8 mouse cellular contexts compared by ENCODE assay signal in genomic region chr11:75051712-75052550, GRCm38 (mm10).
DNase-seq lines count a peak whose midpoint lies in the region; ATAC-seq lines count a peak whose summit lies in the region.

No protein-coding gene starts in this region.

- peak overlapping the region; percentile 35 for H3K4me2 ChIP-seq in limb, embryonic 13.5 days (replicated peaks)
- H3K4me2 ChIP-seq in neural tube, embryonic 12.5 days (replicated peaks), result peak overlapping the region; percentile 31; the same call in 1 of the 2 replicates

- H3K4me3 ChIP-seq in embryonic facial prominence, embryonic 10.5 days, result peak overlapping the region; percentile 30; the same call in 1 of the 2 replicates
- H3K4me3 ChIP-seq in limb, embryonic 13.5 days, result no peak overlapping the region
- H3K4me3 ChIP-seq in neural tube, embryonic 12.5 days, result no peak overlapping the region

- H3K9ac ChIP-seq in limb, embryonic 13.5 days, result 0 out of 2 replicates have a peak overlapping the region, but pooled peaks have one; percentile 4
- H3K9ac ChIP-seq in neural tube, embryonic 12.5 days, result no peak overlapping the region

- DNase-seq in adrenal gland, postnatal 10 days, result peak; percentile 66
- DNase-seq in embryonic facial prominence, embryonic 10.5 days (ENCODE audit: low spot score), result peak; percentile 62
- peak; percentile 33 to 53 for DNase-seq in heart, postnatal 36 days
- no peak for DNase-seq in cerebellum, adult 18-20 months
- DNase-seq in thymus, postnatal 10 days (ENCODE audit: low spot score in 2 of 2), result no peak
- no peak for DNase-seq in layer of hippocampus, postnatal 10 days (ENCODE audit: low spot score in 2 of 2)

- H3K4me1 ChIP-seq in embryonic facial prominence, embryonic 10.5 days, result peaks cover 73% of the 10 kb centered on the region
- H3K4me1 ChIP-seq in limb, embryonic 13.5 days, result peaks cover 80% of the 10 kb centered on the region
- peaks cover 12% of the 10 kb centered on the region for H3K4me1 ChIP-seq in neural tube, embryonic 12.5 days

- peak overlapping the region; percentile 77 for H3K27ac ChIP-seq in embryonic facial prominence, embryonic 10.5 days (replicated peaks)
- peak overlapping the region; percentile 91 for H3K27ac ChIP-seq in limb, embryonic 13.5 days
- peak overlapping the region; percentile 63 for H3K27ac ChIP-seq in neural tube, embryonic 12.5 days

- H3K9me3 ChIP-seq in embryonic facial prominence, embryonic 10.5 days, result no peaks in the 10 kb centered on the region
- no peaks in the 10 kb centered on the region for H3K9me3 ChIP-seq in limb, embryonic 13.5 days
- no peaks in the 10 kb centered on the region for H3K9me3 ChIP-seq in neural tube, embryonic 12.5 days

- no peak for ATAC-seq in limb, embryonic 13.5 days (ENCODE audit: low FRiP score, low read depth)
- no peak for ATAC-seq in neural tube, embryonic 12.5 days (ENCODE audit: low FRiP score, low read depth)

- H3K36me3 ChIP-seq in embryonic facial prominence, embryonic 10.5 days (replicated peaks), result peaks cover 61% of the 10 kb centered on the region
- peaks cover 9% of the 10 kb centered on the region for H3K36me3 ChIP-seq in limb, embryonic 13.5 days
- H3K36me3 ChIP-seq in neural tube, embryonic 12.5 days, result peaks cover 13% of the 10 kb centered on the region

- intact Hi-C loops in heart, postnatal 36 days (cut with DNase I), result loop anchor here (5.0 kb wide), 1 partner anchor 60 kb away; no protein-coding TSS in a partner anchor

- 49% methylated on average over 13 of the region's 13 CpGs for WGBS in embryonic facial prominence, embryonic 10.5 days
- 21% methylated on average over 13 of the region's 13 CpGs for WGBS in limb, embryonic 13.5 days
- 45% methylated on average over 13 of the region's 13 CpGs for WGBS in neural tube, embryonic 12.5 days

- no peaks in the 10 kb centered on the region for H3K27me3 ChIP-seq in embryonic facial prominence, embryonic 10.5 days (replicated peaks; ENCODE audit: low read depth, poor library complexity, severe bottlenecking)
- no peaks in the 10 kb centered on the region for H3K27me3 ChIP-seq in limb, embryonic 13.5 days
- H3K27me3 ChIP-seq in neural tube, embryonic 12.5 days (replicated peaks), result no peaks in the 10 kb centered on the region

Comparison
In these comparisons a context has a peak if more than half of its experiments do, and no peak if none do; other contexts are left out.
1. DNase-seq: peak in adrenal gland, postnatal 10 days (single experiment), embryonic facial prominence, embryonic 10.5 days (single experiment) and heart, postnatal 36 days (2 of 2); none in cerebellum, adult 18-20 months (0 of 2), thymus, postnatal 10 days (0 of 2) and layer of hippocampus, postnatal 10 days (0 of 2).
2. Peak in every context shown above with its lines, with median percentiles within 50 percentile points of each other: H3K27ac ChIP-seq.